Mouse (Mus musculus) CD4-positive naive resting alpha-beta T cell, adult 76 days (primary cell): Measurements from ENCODE around the gene Zbtb33. TPM values are rescaled to one million over a fixed set of nuclear protein-coding genes. Genes with fewer than 3 reads are reported as not detected.

Experiments used
- total RNA-seq: library from RNA; stranded (reverse); gene quantifications from one replicate; pipeline ENCODE4 v1.2.4, GENCODE M21; 2023

Gene Zbtb33
- total RNA-seq, result 33.8 TPM

DNA sequence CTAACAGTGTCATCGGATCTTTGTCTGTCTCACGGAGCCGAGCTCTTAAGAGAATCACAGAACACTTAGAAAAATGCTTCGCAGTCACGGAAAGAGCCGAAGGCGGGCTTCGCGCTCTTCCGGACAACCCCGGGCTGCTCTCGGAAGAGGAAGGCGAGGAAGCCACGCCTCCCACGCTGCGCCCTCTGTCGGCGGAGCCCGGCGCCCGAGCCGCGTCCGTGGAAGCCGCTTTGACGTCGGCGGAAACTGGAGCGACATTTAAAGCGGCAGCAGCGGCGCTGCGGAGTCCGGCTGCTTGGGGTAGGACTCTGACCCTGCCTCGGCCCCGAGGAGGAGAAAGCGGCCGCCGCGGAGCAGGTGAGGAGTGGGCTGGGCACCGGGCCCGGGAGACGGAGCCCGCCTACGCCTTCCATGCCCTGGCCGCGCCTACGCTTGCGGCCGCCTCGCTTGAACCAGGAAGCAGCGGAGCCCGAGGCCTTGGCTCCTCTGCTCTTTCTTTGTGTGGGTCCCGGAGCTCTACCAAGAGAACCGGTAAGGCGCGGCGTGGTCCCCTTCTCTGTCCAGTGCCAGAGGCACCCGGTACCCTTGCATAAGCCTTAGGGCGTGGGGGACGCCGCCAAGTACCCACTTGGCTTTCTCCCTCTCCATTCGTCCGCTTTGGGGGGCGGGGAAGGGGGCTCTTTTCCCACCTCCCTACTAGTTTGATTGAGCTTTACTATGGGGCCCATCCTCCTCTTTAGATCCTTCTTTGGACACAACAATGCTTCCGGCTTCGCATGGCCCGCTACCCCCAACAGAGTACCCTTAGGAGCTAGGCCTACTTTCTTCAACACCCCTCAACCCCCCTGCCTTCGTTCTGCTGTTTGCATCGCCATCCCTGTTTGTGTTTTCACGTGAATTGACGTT, at the start of gene Zbtb33:
Gene Zbtb33 (plus strand): TSS at position 242 of the 906 bp plus-strand sequence.

Other genes with a start within 250 kb of the Zbtb33 start
- not detected for gene Btg1-ps1, start 171.0 kb upstream of the Zbtb33 start, total RNA-seq
- not detected for gene Btg1-ps2, start 146.7 kb upstream of the Zbtb33 start, total RNA-seq
- not detected for gene Rhox10, start 123.3 kb upstream of the Zbtb33 start, total RNA-seq
- not detected for gene Rhox11, start 104.7 kb upstream of the Zbtb33 start, total RNA-seq
- not detected for gene Rhox12, start 78.9 kb upstream of the Zbtb33 start, total RNA-seq
- gene Rhox13, start 68.6 kb upstream of the Zbtb33 start, total RNA-seq, result not detected
- gene Tmem255a, start 62.6 kb downstream of the Zbtb33 start, total RNA-seq, result not detected
- not detected for gene Atp1b4, start 126.4 kb downstream of the Zbtb33 start, total RNA-seq